Mouse (Mus musculus) heart, embryonic 13.5 days (tissue): ENCODE results near the gene Lmbrd1. TPM values are rescaled to one million over a fixed set of nuclear protein-coding genes. Genes with fewer than 3 reads are reported as not detected.
"Not testable (repeated sequence)": the region's sequence is repeated elsewhere in the genome, so short reads cannot be mapped to it uniquely, and the experiment has no call there.

Experiments
- ATAC-seq: fragments of 200-750 bp; cut with Nextera tagmentation; 2 replicates; pipeline ENCODE4 v1.8.0; 2017; ENCODE audit warnings: moderate TSS enrichment; ENCODE audit not compliant: insufficient number of reproducible peaks, low FRiP score, low TSS enrichment; ENCODE audit errors: extremely low read depth
- H3K27ac ChIP-seq: fragments of 300-500 bp; sonication (generic); replicated peaks from 2 replicates; pipeline ENCODE4 v1.5.1; 2015; ENCODE audit warnings: moderate library complexity, mild to moderate bottlenecking, inconsistent platforms
- H3K27me3 ChIP-seq: fragments of 300-500 bp; sonication (generic); replicated peaks from 2 replicates; pipeline ENCODE4 v1.6.1; 2015; ENCODE audit warnings: mild to moderate bottlenecking, inconsistent platforms
- H3K36me3 ChIP-seq: fragments of 300-500 bp; sonication (generic); 2 replicates; pipeline ENCODE4 v1.6.1; 2015; ENCODE audit warnings: mild to moderate bottlenecking, inconsistent platforms
- H3K4me1 ChIP-seq: fragments of 300-500 bp; sonication (generic); 2 replicates; pipeline ENCODE4 v1.6.1; 2015; ENCODE audit warnings: inconsistent platforms
- H3K4me2 ChIP-seq: fragments of 300-500 bp; sonication (generic); 2 replicates; pipeline ENCODE4 v1.6.1; 2015; ENCODE audit warnings: inconsistent platforms, mild to moderate bottlenecking, moderate library complexity
- H3K4me3 ChIP-seq: fragments of 300-500 bp; sonication (generic); 2 replicates; pipeline ENCODE4 v1.5.1; 2015; ENCODE audit warnings: moderate library complexity, mild to moderate bottlenecking, inconsistent platforms
- H3K9ac ChIP-seq: fragments of 300-500 bp; sonication (generic); 2 replicates; pipeline ENCODE4 v1.6.1; 2015; ENCODE audit warnings: inconsistent platforms, mild to moderate bottlenecking, moderate library complexity
- H3K9me3 ChIP-seq: fragments of 300-500 bp; sonication (generic); 2 replicates; pipeline ENCODE4 v1.6.1; 2016; ENCODE audit warnings: inconsistent platforms
- WGBS: fragments of 180-500 bp; shearing (Covaris S2); methylation state at CpG from one replicate; pipeline ENCODE4 v1.1.7; 2015; ENCODE audit warnings: mixed read lengths; 5-methylcytosine and 5-hydroxymethylcytosine counted together
- polyA plus RNA-seq: library from polyadenylated mRNA; unstranded; fragments of >200 nt; fragmentation: Nextera tagmentation; extraction: Ambion mirVana; gene quantifications from 2 replicates; pipeline ENCODE4 v1.2.1, GENCODE M21; 2015

Gene Lmbrd1
- polyA plus RNA-seq, 1 experiment from 2014 or later = 22.9 TPM

DNA sequence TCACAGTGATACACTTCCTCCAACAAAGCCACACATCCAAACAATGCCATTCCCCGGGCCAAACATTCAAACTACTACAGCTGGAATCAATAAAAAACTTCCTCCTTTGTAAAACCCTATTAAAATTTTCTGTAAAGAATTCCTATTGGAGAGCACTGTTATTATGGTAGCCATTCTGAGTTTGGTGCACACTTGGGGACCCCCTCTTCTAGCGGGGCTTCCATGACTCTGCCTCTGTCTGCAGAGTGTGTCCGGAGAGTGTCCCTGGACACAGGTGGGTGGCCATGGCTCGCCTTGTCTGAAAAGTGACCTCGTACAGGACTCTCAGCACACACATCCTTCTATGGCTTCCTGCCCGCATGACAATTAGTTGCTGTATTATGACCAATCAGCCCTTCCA is 114.7 kb downstream of the Lmbrd1 start:
- Histone ChIP-seq H3K4me3 (no peak overlapping the region), H3K27ac (no peak overlapping the region), H3K9ac (no peak overlapping the region), H3K9me3 (0 out of 2 replicates have a peak, but pooled peaks cover 4% of the 10 kb centered on the region), H3K4me1 (no peaks in the 10 kb centered on the region), H3K4me2 (no peak overlapping the region), H3K36me3 (no peaks in the 10 kb centered on the region), H3K27me3 (no peaks in the 10 kb centered on the region)
- 77% methylated on average over 6 of the region's 6 CpGs for WGBS
- no peak for ATAC-seq

DNA sequence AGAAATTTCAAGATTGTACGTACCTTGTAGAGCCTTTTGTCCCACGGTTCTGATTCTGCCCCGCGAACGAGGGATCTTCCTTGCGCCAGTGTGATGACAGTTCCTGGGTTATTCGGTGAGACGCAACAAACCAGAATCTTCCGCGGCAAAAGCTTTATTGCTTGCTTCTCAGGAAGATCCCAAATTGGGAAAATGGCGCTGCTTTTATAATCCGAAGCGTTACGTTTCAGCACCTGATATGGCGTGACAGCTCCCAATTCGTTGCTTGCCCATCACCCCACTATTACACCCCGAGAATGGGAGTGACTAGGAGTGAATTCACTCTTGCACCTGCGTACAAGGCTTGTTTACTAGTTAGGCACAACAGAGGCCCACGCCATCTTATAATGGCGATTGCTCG is 129.5 kb downstream of the Lmbrd1 start:
- not testable (repeated sequence) for H3K4me3 ChIP-seq, H3K36me3 ChIP-seq, ATAC-seq, H3K9ac ChIP-seq, H3K9me3 ChIP-seq, H3K4me1 ChIP-seq, H3K27me3 ChIP-seq, H3K4me2 ChIP-seq, H3K27ac ChIP-seq
- WGBS = 87% methylated on average over 21 of the region's 21 CpGs

Other genes starting within 250 kb of the Lmbrd1 start
- 0.08 TPM in 1 of 2 replicates, not detected in the other for gene Col19a1, start 91.2 kb upstream of the Lmbrd1 start, polyA plus RNA-seq